Mouse (Mus musculus): ENCODE measurements at regions not wholly inside any gene's neighbourhood (a gene's known extent, or its start where the extent isn't known, plus 50 kb on each side); places are given as distances from the start of the nearest gene placed in this dataset.

DNA sequence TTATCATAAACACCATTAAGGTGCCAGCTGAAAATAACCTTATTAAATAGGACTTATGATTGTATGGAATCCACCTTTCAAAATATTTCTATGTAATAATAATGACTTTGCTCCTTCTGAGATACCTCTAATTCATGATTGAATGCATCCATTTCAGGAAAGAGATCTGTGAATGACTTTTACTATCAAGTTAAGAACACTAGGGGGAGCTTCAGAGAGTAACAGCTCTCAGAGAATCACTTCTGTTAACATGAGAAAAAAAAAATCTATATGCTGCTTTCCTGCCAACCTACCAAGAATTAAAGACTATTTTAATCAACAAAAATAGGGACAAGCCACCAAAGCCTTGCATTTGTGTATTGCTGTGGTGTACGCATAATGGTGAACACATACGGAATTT is 428.4 kb upstream of the Robo2 start:
- WGBS: 97% methylated on average over 2 of the region's 2 CpGs
- TF ChIP-seq CTCF (IDR thresholded peaks at IDR 0.05; ENCODE audit: borderline replicate concordance, insufficient read depth, low read depth, low read length) (no peak), POLR2A (IDR thresholded peaks at IDR 0.05; ENCODE audit: borderline replicate concordance, insufficient read depth, low read length) (no peak)
- H3K4me1 ChIP-seq (ENCODE audit: control insufficient read depth, insufficient read depth, low read length): no peaks in the 10 kb centered on the region
- H3K4me3 ChIP-seq (replicated peaks; ENCODE audit: insufficient read depth, low read depth, low read length): no peak overlapping the region
- no peak overlapping the region for H3K27ac ChIP-seq (ENCODE audit: insufficient read depth, low read length)
- no peak for DNase-seq
- no peaks in the 10 kb centered on the region for H3K27me3 ChIP-seq (ENCODE audit: control insufficient read depth, insufficient read depth, low read length)

DNA sequence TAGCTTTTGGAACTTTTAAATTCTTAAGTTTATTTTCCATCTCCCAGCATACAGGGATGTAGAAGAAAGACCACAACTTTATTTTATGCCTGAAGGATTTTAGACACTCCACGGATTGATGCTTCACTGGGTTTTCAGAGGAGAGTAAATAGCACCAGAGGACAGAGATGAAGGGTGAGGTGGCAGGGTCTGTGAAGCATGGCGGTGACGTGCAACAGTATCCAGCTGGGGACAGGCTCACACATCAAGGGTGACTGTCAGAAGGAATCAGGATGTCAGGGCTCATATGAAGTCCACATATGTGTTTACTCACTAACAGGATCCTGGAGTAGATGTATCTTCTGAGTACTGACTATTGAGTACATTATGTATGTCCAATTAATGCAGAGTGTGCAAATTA is 402.8 kb upstream of the Robo2 start:
- TF ChIP-seq CTCF (IDR thresholded peaks at IDR 0.05; ENCODE audit: borderline replicate concordance, insufficient read depth, low read depth, low read length) (no peak), POLR2A (IDR thresholded peaks at IDR 0.05; ENCODE audit: borderline replicate concordance, insufficient read depth, low read length) (no peak)
- H3K27ac ChIP-seq (ENCODE audit: insufficient read depth, low read length): no peak overlapping the region
- DNase-seq: no peak
- H3K27me3 ChIP-seq (ENCODE audit: control insufficient read depth, insufficient read depth, low read length): no peaks in the 10 kb centered on the region
- WGBS: 28% methylated on average over 3 of the region's 3 CpGs
- H3K4me3 ChIP-seq (replicated peaks; ENCODE audit: insufficient read depth, low read depth, low read length): no peak overlapping the region
- H3K4me1 ChIP-seq (ENCODE audit: control insufficient read depth, insufficient read depth, low read length): no peaks in the 10 kb centered on the region

- Histone ChIP-seq H3K4me3 (replicated peaks; ENCODE audit: insufficient read depth, low read depth, low read length) (no peak overlapping the region), H3K27me3 (ENCODE audit: control insufficient read depth, insufficient read depth, low read length) (no peaks in the 10 kb centered on the region), H3K27ac (ENCODE audit: insufficient read depth, low read length) (no peak overlapping the region), H3K4me1 (ENCODE audit: control insufficient read depth, insufficient read depth, low read length) (no peaks in the 10 kb centered on the region)
- DNase-seq: no peak
- WGBS: 66% methylated on average over 7 of the region's 7 CpGs
- TF ChIP-seq POLR2A (IDR thresholded peaks at IDR 0.05; ENCODE audit: borderline replicate concordance, insufficient read depth, low read length): no peak
- TF ChIP-seq CTCF (IDR thresholded peaks at IDR 0.05; ENCODE audit: borderline replicate concordance, insufficient read depth, low read depth, low read length): no peak
These were observed 397.7 kb upstream of the Robo2 start for GRCm38 (mm10) chr16:74809154-74809825.

- Histone ChIP-seq H3K4me3 (replicated peaks; ENCODE audit: insufficient read depth, low read depth, low read length) (no peak overlapping the region), H3K27ac (ENCODE audit: insufficient read depth, low read length) (no peak overlapping the region), H3K4me1 (ENCODE audit: control insufficient read depth, insufficient read depth, low read length) (no peaks in the 10 kb centered on the region), H3K27me3 (ENCODE audit: control insufficient read depth, insufficient read depth, low read length) (no peaks in the 10 kb centered on the region)
- TF ChIP-seq POLR2A (IDR thresholded peaks at IDR 0.05; ENCODE audit: borderline replicate concordance, insufficient read depth, low read length) (no peak), CTCF (IDR thresholded peaks at IDR 0.05; ENCODE audit: borderline replicate concordance, insufficient read depth, low read depth, low read length) (no peak)
- 52% methylated on average over 2 of the region's 2 CpGs for WGBS
- DNase-seq: no peak
These were observed 395.1 kb upstream of the Robo2 start for GRCm38 (mm10) chr16:74806775-74807174.

GRCm38 (mm10) chr16:74801296-74801695 is 389.7 kb upstream of the Robo2 start:
- no peak for TF ChIP-seq POLR2A (IDR thresholded peaks at IDR 0.05; ENCODE audit: borderline replicate concordance, insufficient read depth, low read length)
- no peak for TF ChIP-seq CTCF (IDR thresholded peaks at IDR 0.05; ENCODE audit: borderline replicate concordance, insufficient read depth, low read depth, low read length)
- Histone ChIP-seq H3K27me3 (ENCODE audit: control insufficient read depth, insufficient read depth, low read length) (no peaks in the 10 kb centered on the region), H3K4me3 (replicated peaks; ENCODE audit: insufficient read depth, low read depth, low read length) (no peak overlapping the region), H3K4me1 (ENCODE audit: control insufficient read depth, insufficient read depth, low read length) (no peaks in the 10 kb centered on the region), H3K27ac (ENCODE audit: insufficient read depth, low read length) (no peak overlapping the region)
- 16% methylated on average over 7 of the region's 7 CpGs for WGBS
- DNase-seq: peak in 1 of 2 experiments; percentile 9

GRCm38 (mm10) chr16:74796303-74796653 is 384.7 kb upstream of the Robo2 start:
- Histone ChIP-seq H3K4me3 (replicated peaks; ENCODE audit: insufficient read depth, low read depth, low read length) (no peak overlapping the region), H3K27ac (ENCODE audit: insufficient read depth, low read length) (no peak overlapping the region), H3K4me1 (ENCODE audit: control insufficient read depth, insufficient read depth, low read length) (no peaks in the 10 kb centered on the region), H3K27me3 (ENCODE audit: control insufficient read depth, insufficient read depth, low read length) (no peaks in the 10 kb centered on the region)
- TF ChIP-seq CTCF (IDR thresholded peaks at IDR 0.05; ENCODE audit: borderline replicate concordance, insufficient read depth, low read depth, low read length) (no peak), POLR2A (IDR thresholded peaks at IDR 0.05; ENCODE audit: borderline replicate concordance, insufficient read depth, low read length) (no peak)
- DNase-seq: no peak
- WGBS: 81% methylated on average over 2 of the region's 2 CpGs

DNA sequence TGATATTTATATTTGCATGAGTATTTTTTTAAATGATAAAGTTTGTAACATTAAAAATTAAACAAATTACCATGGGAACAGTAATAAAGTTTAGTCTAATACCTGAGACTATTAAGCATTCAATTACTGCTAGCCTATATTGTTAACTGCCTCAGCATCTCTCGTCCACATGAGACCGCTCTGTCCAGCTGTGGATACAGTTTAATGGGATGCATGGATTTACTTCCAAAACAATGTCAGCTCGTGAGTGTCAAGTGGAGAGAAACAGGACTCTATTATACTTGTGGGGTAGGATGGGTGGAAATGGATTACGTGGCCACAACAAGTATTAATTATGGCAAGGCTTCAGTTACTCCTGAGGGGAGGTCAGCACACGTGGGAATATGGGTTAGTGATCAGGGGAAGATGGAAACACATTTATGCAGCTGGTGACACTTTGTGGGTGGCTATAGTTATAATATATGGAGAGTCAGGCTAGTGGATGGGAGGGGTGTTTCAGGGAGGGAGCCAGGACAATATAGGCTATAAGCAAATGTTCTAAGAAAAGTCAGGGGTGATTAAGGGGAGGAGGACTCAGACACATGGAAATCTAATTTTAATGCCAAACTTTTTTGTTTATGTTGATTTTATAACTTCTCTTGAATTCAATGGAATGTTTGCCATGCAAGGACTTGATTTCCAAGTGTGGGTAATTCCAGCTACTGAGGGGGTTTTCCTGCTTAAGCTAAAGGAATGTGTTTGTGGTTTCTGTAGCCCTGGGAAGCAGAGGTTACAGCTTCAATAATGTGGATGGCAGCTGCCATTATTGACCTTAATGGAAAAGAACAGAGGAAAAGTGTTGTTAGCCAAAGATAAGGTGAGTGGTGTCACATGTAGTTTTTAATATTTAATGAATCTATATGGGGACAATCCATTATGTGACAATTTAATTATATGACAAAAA is 384.0 kb upstream of the Robo2 start:
- no peaks in the 10 kb centered on the region for H3K27me3 ChIP-seq (ENCODE audit: control insufficient read depth, insufficient read depth, low read length)
- TF ChIP-seq POLR2A (IDR thresholded peaks at IDR 0.05; ENCODE audit: borderline replicate concordance, insufficient read depth, low read length) (no peak), CTCF (IDR thresholded peaks at IDR 0.05; ENCODE audit: borderline replicate concordance, insufficient read depth, low read depth, low read length) (no peak)
- H3K27ac ChIP-seq (ENCODE audit: insufficient read depth, low read length): no peak overlapping the region
- no peak overlapping the region for H3K4me3 ChIP-seq (replicated peaks; ENCODE audit: insufficient read depth, low read depth, low read length)
- DNase-seq: no peak
- 70% methylated on average over 5 of the region's 5 CpGs for WGBS
- H3K4me1 ChIP-seq (ENCODE audit: control insufficient read depth, insufficient read depth, low read length): no peaks in the 10 kb centered on the region

Data from cerebellum, adult 2 months (tissue).